Mouse (Mus musculus): Measurements from ENCODE around the gene Serpina3a. TPM values are rescaled to one million over a fixed set of nuclear protein-coding genes. Genes with fewer than 3 reads are reported as not detected.
"Not testable (repeated sequence)": the region's sequence is repeated elsewhere in the genome, so short reads cannot be mapped to it uniquely, and the experiment has no call there.

Serpina3a gene
- polyA plus RNA-seq (2016; fragmentation: Nextera tagmentation; extraction: Ambion mirVana): not detected in 2 replicates

- H3K36me3 ChIP-seq; H3K9ac ChIP-seq (replicated peaks); H3K4me2 ChIP-seq (replicated peaks); H3K27me3 ChIP-seq; H3K4me3 ChIP-seq; H3K4me1 ChIP-seq; H3K27ac ChIP-seq (replicated peaks); ATAC-seq (ENCODE audit: low FRiP score, low read depth); H3K9me3 ChIP-seq: not testable (repeated sequence)
- 89% methylated on average over 11 of the region's 11 CpGs for whole genome bisulfite sequencing
Observed at GRCm38 (mm10) chr12:104112333-104112732, at the start of gene Serpina3a. Gene Serpina3a, plus strand, starts transcription at chr12:104112724.

DNA sequence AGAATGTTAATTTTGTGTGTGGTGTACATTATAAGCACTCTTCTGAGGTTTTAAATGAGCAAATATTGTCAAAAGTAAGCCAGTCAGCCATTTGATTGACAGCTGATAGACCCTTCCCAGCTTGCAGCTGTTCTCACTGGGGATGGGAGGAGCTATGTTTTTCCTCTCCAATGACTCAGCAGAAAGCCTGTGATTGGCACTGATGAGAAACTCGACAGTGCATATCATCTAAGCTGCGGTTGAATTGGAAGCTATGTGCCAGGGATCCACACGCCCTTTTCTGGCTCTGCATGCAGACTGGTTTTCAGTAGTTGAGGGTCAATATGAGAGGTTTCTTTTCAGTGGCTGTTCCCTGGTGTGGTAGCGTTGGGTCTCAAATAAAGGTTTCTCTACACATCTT is 48.0 kb upstream of the Serpina3a start:
- Histone ChIP-seq H3K9me3 (no peaks in the 10 kb centered on the region), H3K36me3 (no peaks in the 10 kb centered on the region), H3K27ac (replicated peaks) (no peak overlapping the region), H3K4me1 (no peaks in the 10 kb centered on the region), H3K4me2 (replicated peaks) (no peak overlapping the region), H3K9ac (replicated peaks) (no peak overlapping the region), H3K4me3 (no peak overlapping the region), H3K27me3 (no peaks in the 10 kb centered on the region)
- ATAC-seq (ENCODE audit: low FRiP score, low read depth): no peak
- WGBS: 55% methylated on average over 4 of the region's 4 CpGs

- H3K27me3 ChIP-seq: no peaks in the 10 kb centered on the region
- H3K9me3 ChIP-seq: no peaks in the 10 kb centered on the region
- H3K4me1 ChIP-seq: no peaks in the 10 kb centered on the region
- H3K36me3 ChIP-seq: no peaks in the 10 kb centered on the region
- no peak overlapping the region for H3K4me3 ChIP-seq
- 86% methylated on average over 4 of the region's 4 CpGs for WGBS
- H3K27ac ChIP-seq (replicated peaks): no peak overlapping the region
- no peak for ATAC-seq (ENCODE audit: low FRiP score, low read depth)
- no peak overlapping the region for H3K4me2 ChIP-seq (replicated peaks)
- no peak overlapping the region for H3K9ac ChIP-seq (replicated peaks)
Observed at GRCm38 (mm10) chr12:104064996-104065395, 47.5 kb upstream of the Serpina3a start.

DNA sequence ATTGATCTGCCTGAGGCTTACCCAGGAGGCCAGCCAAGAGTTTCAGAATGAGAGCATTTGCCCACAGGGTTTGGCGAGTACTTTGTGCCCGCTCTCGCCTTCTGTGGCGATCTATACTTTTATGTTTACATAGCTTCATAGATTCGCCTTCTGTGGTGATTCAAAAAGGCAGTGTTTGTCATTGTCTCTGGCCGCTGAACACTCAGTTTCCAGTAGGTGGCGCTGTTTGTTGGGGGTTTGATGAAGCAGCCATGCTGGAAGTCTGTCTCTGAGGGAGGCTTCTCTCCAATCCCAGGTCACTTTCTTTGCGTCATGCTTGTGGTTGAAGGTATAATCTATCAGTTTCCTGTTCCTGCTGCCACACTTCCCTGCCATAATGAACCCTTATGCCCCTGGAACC is 46.3 kb upstream of the Serpina3a start:
- Histone ChIP-seq H3K27me3 (no peaks in the 10 kb centered on the region), H3K36me3 (no peaks in the 10 kb centered on the region), H3K4me1 (no peaks in the 10 kb centered on the region), H3K27ac (replicated peaks) (no peak overlapping the region), H3K9me3 (no peaks in the 10 kb centered on the region), H3K4me3 (no peak overlapping the region), H3K9ac (replicated peaks) (no peak overlapping the region), H3K4me2 (replicated peaks) (no peak overlapping the region)
- 22% methylated on average over 8 of the region's 8 CpGs for WGBS
- no peak for ATAC-seq (ENCODE audit: low FRiP score, low read depth)

DNA sequence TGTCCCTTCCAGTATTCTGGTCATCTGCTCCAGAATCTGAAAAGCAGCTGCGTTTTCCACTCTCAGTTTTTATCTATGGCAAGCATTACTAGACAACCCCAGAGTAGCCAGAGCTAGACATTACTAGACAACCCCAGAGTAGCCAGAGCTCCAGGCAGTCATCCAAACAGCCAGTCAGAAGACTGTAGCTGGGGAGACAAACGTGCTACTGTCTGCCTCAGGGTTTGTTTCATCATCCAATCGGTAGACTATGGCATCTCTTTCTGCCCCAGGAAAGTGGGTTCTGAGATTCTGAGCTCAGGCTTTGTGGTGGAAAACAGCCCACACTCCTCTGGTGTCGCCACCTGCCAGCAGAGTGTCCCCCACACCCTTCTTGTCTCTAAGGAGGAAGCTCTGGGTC is 45.0 kb upstream of the Serpina3a start:
- H3K27ac ChIP-seq (replicated peaks): no peak overlapping the region

GRCm38 (mm10) chr12:104069620-104070019 is 42.9 kb upstream of the Serpina3a start:
- Histone ChIP-seq H3K4me3 (no peak overlapping the region), H3K27me3 (no peaks in the 10 kb centered on the region), H3K36me3 (no peaks in the 10 kb centered on the region), H3K4me2 (replicated peaks) (no peak overlapping the region), H3K27ac (replicated peaks) (no peak overlapping the region), H3K4me1 (no peaks in the 10 kb centered on the region), H3K9ac (replicated peaks) (no peak overlapping the region), H3K9me3 (no peaks in the 10 kb centered on the region)
- 15% methylated on average over 2 of the region's 2 CpGs for WGBS
- ATAC-seq (ENCODE audit: low FRiP score, low read depth): peak; percentile 42; the same call in 1 of the 2 replicates

More for the DNA sequence above, 45.0 kb upstream of the Serpina3a start:
- Histone ChIP-seq H3K36me3 (no peaks in the 10 kb centered on the region), H3K4me1 (no peaks in the 10 kb centered on the region), H3K27me3 (no peaks in the 10 kb centered on the region), H3K9me3 (no peaks in the 10 kb centered on the region), H3K4me3 (peak overlapping the region; percentile 13; the same call in 1 of the 2 replicates), H3K4me2 (replicated peaks) (peak overlapping the region; percentile 28), H3K9ac (replicated peaks) (no peak overlapping the region)
- ATAC-seq (ENCODE audit: low FRiP score, low read depth): 0 out of 2 replicates have a peak, but pooled peaks have one; percentile 20
- 46% methylated on average over 4 of the region's 4 CpGs for WGBS

DNA sequence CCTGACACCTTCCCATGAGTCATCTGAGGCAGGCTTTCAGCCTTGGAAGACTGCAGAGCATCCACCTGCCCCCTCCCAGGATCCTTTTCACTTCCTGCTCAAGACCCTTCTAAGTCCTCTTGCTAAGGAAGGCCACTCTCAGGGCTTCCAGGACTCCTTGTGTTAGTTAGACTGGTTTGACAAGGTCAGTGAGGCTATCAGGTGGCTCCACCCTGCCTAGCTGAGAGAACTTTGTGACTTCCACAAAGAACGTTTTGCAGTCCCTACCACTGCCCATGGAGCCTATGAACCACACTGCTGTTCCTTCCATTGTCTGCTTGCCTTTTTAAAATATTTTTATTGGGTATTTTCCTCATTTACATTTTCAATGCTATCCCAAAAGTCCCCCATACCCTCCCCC is 40.8 kb upstream of the Serpina3a start:
- Histone ChIP-seq H3K9ac (replicated peaks) (no peak overlapping the region), H3K27ac (replicated peaks) (no peak overlapping the region), H3K4me1 (no peaks in the 10 kb centered on the region), H3K36me3 (no peaks in the 10 kb centered on the region), H3K4me2 (replicated peaks) (no peak overlapping the region), H3K27me3 (no peaks in the 10 kb centered on the region), H3K4me3 (no peak overlapping the region), H3K9me3 (no peaks in the 10 kb centered on the region)
- WGBS: 52% methylated on average over 1 of the region's 1 CpGs
- no peak for ATAC-seq (ENCODE audit: low FRiP score, low read depth)

DNA sequence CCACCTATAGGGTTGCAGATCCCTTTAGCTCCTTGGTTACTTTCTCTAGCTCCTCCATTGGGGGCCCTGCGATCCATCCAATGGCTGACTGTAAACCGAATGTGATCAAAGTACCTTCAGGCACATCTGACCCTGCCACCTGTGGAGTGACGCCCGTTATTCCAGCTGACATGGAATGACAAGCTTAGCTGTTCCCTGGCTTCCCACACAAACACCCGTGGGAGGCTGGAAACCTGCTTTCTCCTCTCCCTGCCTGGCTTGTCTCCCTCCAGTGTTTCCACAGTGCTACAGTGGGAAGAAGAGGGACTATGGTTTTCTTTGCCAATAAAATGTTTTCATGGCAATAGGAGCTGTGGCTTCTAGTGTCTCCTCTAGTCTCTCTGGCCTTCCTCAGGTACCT is 40.2 kb upstream of the Serpina3a start:
- no peak overlapping the region for H3K9ac ChIP-seq (replicated peaks)
- no peaks in the 10 kb centered on the region for H3K4me1 ChIP-seq
- 77% methylated on average over 5 of the region's 5 CpGs for WGBS
- H3K36me3 ChIP-seq: no peaks in the 10 kb centered on the region
- no peaks in the 10 kb centered on the region for H3K9me3 ChIP-seq
- no peak for ATAC-seq (ENCODE audit: low FRiP score, low read depth)
- no peaks in the 10 kb centered on the region for H3K27me3 ChIP-seq
- H3K4me2 ChIP-seq (replicated peaks): no peak overlapping the region
- no peak overlapping the region for H3K27ac ChIP-seq (replicated peaks)
- H3K4me3 ChIP-seq: no peak overlapping the region

GRCm38 (mm10) chr12:104090119-104090518 is 22.4 kb upstream of the Serpina3a start:
- WGBS: 79% methylated on average over 2 of the region's 2 CpGs
- H3K27ac ChIP-seq (replicated peaks): no peak overlapping the region
- ATAC-seq (ENCODE audit: low FRiP score, low read depth): no peak

GRCm38 (mm10) chr12:104091303-104091702 is 21.2 kb upstream of the Serpina3a start:
- no peak overlapping the region for H3K4me3 ChIP-seq
- WGBS: 92% methylated on average over 1 of the region's 1 CpGs
- H3K4me1 ChIP-seq: no peaks in the 10 kb centered on the region
- H3K27ac ChIP-seq (replicated peaks): no peak overlapping the region
- H3K9me3 ChIP-seq: no peaks in the 10 kb centered on the region
- no peak overlapping the region for H3K4me2 ChIP-seq (replicated peaks)
- no peaks in the 10 kb centered on the region for H3K27me3 ChIP-seq
- ATAC-seq (ENCODE audit: low FRiP score, low read depth): no peak
- H3K9ac ChIP-seq (replicated peaks): no peak overlapping the region
- H3K36me3 ChIP-seq: no peaks in the 10 kb centered on the region

More at GRCm38 (mm10) chr12:104090119-104090518, 22.4 kb upstream of the Serpina3a start:
- Histone ChIP-seq H3K4me2 (replicated peaks) (no peak overlapping the region), H3K4me3 (no peak overlapping the region), H3K9ac (replicated peaks) (no peak overlapping the region), H3K4me1 (no peaks in the 10 kb centered on the region), H3K27me3 (no peaks in the 10 kb centered on the region), H3K9me3 (no peaks in the 10 kb centered on the region), H3K36me3 (no peaks in the 10 kb centered on the region)

GRCm38 (mm10) chr12:104100768-104101167 is 11.8 kb upstream of the Serpina3a start, which contains the start of gene Serpina5:
Gene Serpina5, plus strand, starts transcription at chr12:104101113.
- Histone ChIP-seq H3K4me2 (replicated peaks) (no peak within 1 kb of the TSS), H3K27ac (replicated peaks) (no peak within 1 kb of the TSS), H3K4me3 (no peak within 1 kb of the TSS), H3K9ac (replicated peaks) (no peak within 1 kb of the TSS), H3K4me1 (no peaks in the 10 kb centered on the region), H3K27me3 (no peaks in the 10 kb centered on the region), H3K9me3 (no peaks in the 10 kb centered on the region), H3K36me3 (no peaks in the 10 kb centered on the region)
- ATAC-seq (ENCODE audit: low FRiP score, low read depth): no peak
- WGBS: 86% methylated on average over 6 of the region's 6 CpGs

- H3K36me3 ChIP-seq: no peaks in the 10 kb centered on the region
- no peak overlapping the region for H3K27ac ChIP-seq (replicated peaks)
- H3K4me3 ChIP-seq: no peak overlapping the region
- no peak overlapping the region for H3K9ac ChIP-seq (replicated peaks)
- H3K9me3 ChIP-seq: no peaks in the 10 kb centered on the region
- H3K27me3 ChIP-seq: no peaks in the 10 kb centered on the region
- no peak overlapping the region for H3K4me2 ChIP-seq (replicated peaks)
- H3K4me1 ChIP-seq: no peaks in the 10 kb centered on the region
- ATAC-seq (ENCODE audit: low FRiP score, low read depth): no peak
Observed at GRCm38 (mm10) chr12:104105847-104106246, 6.7 kb upstream of the Serpina3a start.

- Histone ChIP-seq H3K9ac (replicated peaks) (no peak overlapping the region), H3K27ac (replicated peaks) (no peak overlapping the region), H3K9me3 (no peaks in the 10 kb centered on the region), H3K4me3 (no peak overlapping the region), H3K27me3 (no peaks in the 10 kb centered on the region), H3K36me3 (no peaks in the 10 kb centered on the region), H3K4me1 (no peaks in the 10 kb centered on the region), H3K4me2 (replicated peaks) (no peak overlapping the region)
- no peak for ATAC-seq (ENCODE audit: low FRiP score, low read depth)
Observed at GRCm38 (mm10) chr12:104106919-104107318, 5.6 kb upstream of the Serpina3a start.

Data from midbrain, embryonic 12.5 days (tissue).